Mouse (Mus musculus) E14TG2a.4 (cell line): ENCODE results near the gene Stim2.

Experiments used
- CTCF ChIP-seq: conservative IDR thresholded peaks from 2 replicates; pipeline ENCODE4 v1.5.1; 2014; ENCODE audit warnings: low read length
- NANOG ChIP-seq: IDR thresholded peaks from 2 replicates; pipeline ENCODE4 v1.6.1; 2014; ENCODE audit warnings: borderline replicate concordance, low read length, mixed read lengths
- POU5F1 ChIP-seq: IDR thresholded peaks from 2 replicates; pipeline ENCODE4 v1.6.1; 2014; ENCODE audit warnings: low read length, borderline replicate concordance

DNA sequence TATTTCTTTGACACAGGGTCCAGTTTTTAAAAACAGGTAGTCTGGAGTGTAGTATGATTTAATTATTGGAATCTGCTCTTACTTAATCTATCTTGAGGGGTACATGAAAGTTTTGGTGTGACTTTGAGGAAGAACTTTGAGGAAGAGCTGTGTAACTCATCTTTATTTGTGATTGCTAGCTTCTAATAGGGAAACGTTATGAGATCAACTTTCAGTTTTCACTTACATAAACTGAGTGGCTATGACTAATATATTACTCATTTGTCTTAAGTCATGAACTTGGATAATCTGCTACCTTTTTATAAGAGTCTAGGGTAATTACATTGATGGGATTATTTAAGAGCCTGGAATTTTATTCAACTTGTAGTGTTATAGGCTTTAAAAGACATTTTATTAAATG is 15.0 kb downstream of the Stim2 start:
- TF ChIP-seq CTCF (no peak), POU5F1 (no peak), NANOG (no peak)
